Mouse (Mus musculus): ENCODE data around the gene Prrc2b. TPM values are rescaled to one million over a fixed set of nuclear protein-coding genes. Genes with fewer than 3 reads are reported as not detected.

Gene Prrc2b
- total and polyA plus RNA-seq, 2 experiments from 2014 or later, result 19.5 to 66.5 TPM

- WGBS, result 86% methylated on average over 5 of the region's 5 CpGs
- ATAC-seq (ENCODE audit: insufficient read depth, low read depth), result no peak
Measured at GRCm38 (mm10) chr2:32240591-32240990, 89.7 kb downstream of the Prrc2b start.

GRCm38 (mm10) chr2:32242986-32243385 lies 92.1 kb downstream of the Prrc2b start:
- Histone ChIP-seq H3K4me3 (ENCODE audit: low read depth, low read length) (no peak overlapping the region), H3K4me2 (ENCODE audit: low read depth, low read length) (no peak overlapping the region), H3K9me3 (replicated peaks; ENCODE audit: control insufficient read depth, low read length) (no peaks in the 10 kb centered on the region), H3K27me3 (ENCODE audit: control insufficient read depth, insufficient read depth, low read length) (no peaks in the 10 kb centered on the region), H3K36me3 (replicated peaks; ENCODE audit: control insufficient read depth, insufficient read depth, low read length) (peaks cover 23% of the 10 kb centered on the region), H3K9ac (replicated peaks; ENCODE audit: low read depth, low read length) (no peak overlapping the region), H3K4me1 (ENCODE audit: control insufficient read depth, insufficient read depth) (no peaks in the 10 kb centered on the region), H3K27ac (ENCODE audit: low read depth) (no peak overlapping the region)
- ATAC-seq (ENCODE audit: insufficient read depth, low read depth), result no peak
- WGBS, result 85% methylated on average over 4 of the region's 4 CpGs
- TF ChIP-seq EP300 (IDR thresholded peaks at IDR 0.05; ENCODE audit: low read depth), result no peak
- TF ChIP-seq CTCF (IDR thresholded peaks at IDR 0.05; ENCODE audit: low read depth), result no peak
- DNase-seq (ENCODE audit: low spot score), result no peak

More at GRCm38 (mm10) chr2:32240591-32240990, 89.7 kb downstream of the Prrc2b start:
- Histone ChIP-seq H3K9me3 (replicated peaks; ENCODE audit: control insufficient read depth, low read length) (no peaks in the 10 kb centered on the region), H3K4me1 (ENCODE audit: control insufficient read depth, insufficient read depth) (peaks cover 9% of the 10 kb centered on the region), H3K4me2 (ENCODE audit: low read depth, low read length) (no peak overlapping the region), H3K27me3 (ENCODE audit: control insufficient read depth, insufficient read depth, low read length) (no peaks in the 10 kb centered on the region), H3K27ac (ENCODE audit: low read depth) (no peak overlapping the region), H3K36me3 (replicated peaks; ENCODE audit: control insufficient read depth, insufficient read depth, low read length) (peaks cover 13% of the 10 kb centered on the region), H3K9ac (replicated peaks; ENCODE audit: low read depth, low read length) (no peak overlapping the region), H3K4me3 (ENCODE audit: low read depth, low read length) (no peak overlapping the region)
- no peak for DNase-seq (ENCODE audit: low spot score)
- TF ChIP-seq CTCF (IDR thresholded peaks at IDR 0.05; ENCODE audit: low read depth) (no peak), EP300 (IDR thresholded peaks at IDR 0.05; ENCODE audit: low read depth) (no peak)

GRCm38 (mm10) chr2:32246741-32247140 lies 95.9 kb downstream of the Prrc2b start:
- WGBS, result 77% methylated on average over 4 of the region's 4 CpGs
- no peak for ATAC-seq (ENCODE audit: insufficient read depth, low read depth)
- no peak for TF ChIP-seq CTCF (IDR thresholded peaks at IDR 0.05; ENCODE audit: low read depth)
- TF ChIP-seq EP300 (IDR thresholded peaks at IDR 0.05; ENCODE audit: low read depth), result no peak
- H3K4me2 ChIP-seq (ENCODE audit: low read depth, low read length), result no peak overlapping the region
- no peaks in the 10 kb centered on the region for H3K9me3 ChIP-seq (replicated peaks; ENCODE audit: control insufficient read depth, low read length)
- no peak overlapping the region for H3K27ac ChIP-seq (ENCODE audit: low read depth)
- H3K9ac ChIP-seq (replicated peaks; ENCODE audit: low read depth, low read length), result no peak overlapping the region
- no peak for DNase-seq (ENCODE audit: low spot score)
- H3K27me3 ChIP-seq (ENCODE audit: control insufficient read depth, insufficient read depth, low read length), result no peaks in the 10 kb centered on the region
- H3K4me1 ChIP-seq (ENCODE audit: control insufficient read depth, insufficient read depth), result no peaks in the 10 kb centered on the region
- no peak overlapping the region for H3K4me3 ChIP-seq (ENCODE audit: low read depth, low read length)
- H3K36me3 ChIP-seq (replicated peaks; ENCODE audit: control insufficient read depth, insufficient read depth, low read length), result peaks cover 42% of the 10 kb centered on the region

- peaks cover 40% of the 10 kb centered on the region for H3K36me3 ChIP-seq (replicated peaks; ENCODE audit: control insufficient read depth, insufficient read depth, low read length)
- H3K9ac ChIP-seq (replicated peaks; ENCODE audit: low read depth, low read length), result no peak overlapping the region
Measured at GRCm38 (mm10) chr2:32248377-32249361, 97.8 kb downstream of the Prrc2b start.

GRCm38 (mm10) chr2:32251791-32252527 lies 101.1 kb downstream of the Prrc2b start:
- Histone ChIP-seq H3K27ac (ENCODE audit: low read depth) (no peak overlapping the region), H3K27me3 (ENCODE audit: control insufficient read depth, insufficient read depth, low read length) (no peaks in the 10 kb centered on the region), H3K4me3 (ENCODE audit: low read depth, low read length) (no peak overlapping the region), H3K9me3 (replicated peaks; ENCODE audit: control insufficient read depth, low read length) (no peaks in the 10 kb centered on the region), H3K4me2 (ENCODE audit: low read depth, low read length) (no peak overlapping the region), H3K36me3 (replicated peaks; ENCODE audit: control insufficient read depth, insufficient read depth, low read length) (peaks cover 63% of the 10 kb centered on the region), H3K9ac (replicated peaks; ENCODE audit: low read depth, low read length) (no peak overlapping the region), H3K4me1 (ENCODE audit: control insufficient read depth, insufficient read depth) (no peaks in the 10 kb centered on the region)
- no peak for ATAC-seq (ENCODE audit: insufficient read depth, low read depth)
- TF ChIP-seq EP300 (IDR thresholded peaks at IDR 0.05; ENCODE audit: low read depth) (no peak), CTCF (IDR thresholded peaks at IDR 0.05; ENCODE audit: low read depth) (no peak)
- 78% methylated on average over 12 of the region's 12 CpGs for WGBS
- no peak for DNase-seq (ENCODE audit: low spot score)

More at GRCm38 (mm10) chr2:32248377-32249361, 97.8 kb downstream of the Prrc2b start:
- 75% methylated on average over 10 of the region's 10 CpGs for WGBS
- Histone ChIP-seq H3K27ac (ENCODE audit: low read depth) (no peak overlapping the region), H3K4me1 (ENCODE audit: control insufficient read depth, insufficient read depth) (no peaks in the 10 kb centered on the region), H3K4me2 (ENCODE audit: low read depth, low read length) (no peak overlapping the region), H3K9me3 (replicated peaks; ENCODE audit: control insufficient read depth, low read length) (no peaks in the 10 kb centered on the region), H3K27me3 (ENCODE audit: control insufficient read depth, insufficient read depth, low read length) (no peaks in the 10 kb centered on the region), H3K4me3 (ENCODE audit: low read depth, low read length) (no peak overlapping the region)
- ATAC-seq (ENCODE audit: insufficient read depth, low read depth) (no peak), DNase-seq (ENCODE audit: low spot score) (no peak)
- TF ChIP-seq CTCF (IDR thresholded peaks at IDR 0.05; ENCODE audit: low read depth), result no peak
- TF ChIP-seq EP300 (IDR thresholded peaks at IDR 0.05; ENCODE audit: low read depth), result no peak
